Comparison of ENCODE assay signal across 13 mouse cellular contexts in genomic region chr11:113109096-113109495, GRCm38 (mm10).
"Had no signal": no experiment of that assay in that cellular context is flagged by ENCODE, and none has a peak within 500 bp of the region (broad histone marks: within the 10 kb centered on the region; RNA-seq: fewer than 3 reads in every experiment).

No protein-coding gene starts in this region.

- H3K4me3 ChIP-seq: kidney, embryonic 15.5 days; limb, embryonic 15.5 days; liver, embryonic 12.5 days; lung, embryonic 15.5 days; midbrain, embryonic 15.5 days had no signal

- H3K4me2 ChIP-seq: kidney, embryonic 15.5 days; limb, embryonic 15.5 days; liver, embryonic 12.5 days; lung, embryonic 15.5 days; midbrain, embryonic 11.5 days; midbrain, embryonic 15.5 days had no signal

- H3K27ac ChIP-seq: kidney, embryonic 15.5 days; limb, embryonic 15.5 days; liver, embryonic 12.5 days; lung, embryonic 15.5 days; midbrain, embryonic 15.5 days had no signal

- ATAC-seq: liver, embryonic 12.5 days; midbrain, embryonic 15.5 days had no signal

- H3K9me3 ChIP-seq: kidney, embryonic 15.5 days; limb, embryonic 15.5 days; liver, embryonic 12.5 days; lung, embryonic 15.5 days; midbrain, embryonic 15.5 days had no signal

- H3K9ac ChIP-seq: kidney, embryonic 15.5 days; limb, embryonic 15.5 days; liver, embryonic 12.5 days; lung, embryonic 15.5 days; midbrain, embryonic 15.5 days had no signal

- H3K36me3 ChIP-seq: kidney, embryonic 15.5 days; limb, embryonic 15.5 days; liver, embryonic 12.5 days; lung, embryonic 15.5 days; midbrain, embryonic 15.5 days had no signal

- H3K27me3 ChIP-seq: limb, embryonic 15.5 days; liver, embryonic 12.5 days; lung, embryonic 15.5 days; midbrain, embryonic 15.5 days had no signal

- DNase-seq: kidney, adult 2 months; kidney, postnatal 25 days; layer of hippocampus, postnatal 36 days; right cerebral cortex, postnatal 4 days; spleen, adult 18-20 months; thymus, adult 18-20 months; thymus, postnatal 25 days had no signal
